Mouse (Mus musculus) adrenal gland, postnatal 36 days (tissue): ENCODE data around the gene Zxdb. TPM values are rescaled to one million over a fixed set of nuclear protein-coding genes. Genes with fewer than 3 reads are reported as not detected.
"Not testable (repeated sequence)": the region's sequence is repeated elsewhere in the genome, so short reads cannot be mapped to it uniquely, and the experiment has no call there.

Source experiments
- DNase-seq, 2 experiments: peaks; one replicate each; pipeline ENCODE4 v3.0.0; 2021; ENCODE audit warnings: mixed read lengths in 1 of 2
- long read RNA-seq, 2 experiments: library from polyadenylated mRNA; stranded (forward); transcript quantifications; one replicate each; pipeline ENCODE4 v2.0.0; 2021; ENCODE audit warnings: borderline sequencing depth in 2 of 2
- total RNA-seq, 2 experiments: library from RNA; stranded (reverse); gene quantifications; 2 replicates each; pipeline ENCODE4 v1.2.3; 2021

The Zxdb gene
- 10 to 100 TPM; 11.6 to 13.4 TPM for total RNA-seq
- long read RNA-seq, experiment 1, full-length matches to known transcripts, result 7 of 7 reads
- long read RNA-seq, experiment 1, partial matches to known transcripts, result 0 of 7 reads
- long read RNA-seq, experiment 1, other reads (novel, unspliced or antisense), result 0 of 7 reads
- long read RNA-seq, experiment 2, full-length matches to known transcripts, result 1 of 1 reads
- long read RNA-seq, experiment 2, partial matches to known transcripts, result 0 of 1 reads
- long read RNA-seq, experiment 2, other reads (novel, unspliced or antisense), result 0 of 1 reads

DNA sequence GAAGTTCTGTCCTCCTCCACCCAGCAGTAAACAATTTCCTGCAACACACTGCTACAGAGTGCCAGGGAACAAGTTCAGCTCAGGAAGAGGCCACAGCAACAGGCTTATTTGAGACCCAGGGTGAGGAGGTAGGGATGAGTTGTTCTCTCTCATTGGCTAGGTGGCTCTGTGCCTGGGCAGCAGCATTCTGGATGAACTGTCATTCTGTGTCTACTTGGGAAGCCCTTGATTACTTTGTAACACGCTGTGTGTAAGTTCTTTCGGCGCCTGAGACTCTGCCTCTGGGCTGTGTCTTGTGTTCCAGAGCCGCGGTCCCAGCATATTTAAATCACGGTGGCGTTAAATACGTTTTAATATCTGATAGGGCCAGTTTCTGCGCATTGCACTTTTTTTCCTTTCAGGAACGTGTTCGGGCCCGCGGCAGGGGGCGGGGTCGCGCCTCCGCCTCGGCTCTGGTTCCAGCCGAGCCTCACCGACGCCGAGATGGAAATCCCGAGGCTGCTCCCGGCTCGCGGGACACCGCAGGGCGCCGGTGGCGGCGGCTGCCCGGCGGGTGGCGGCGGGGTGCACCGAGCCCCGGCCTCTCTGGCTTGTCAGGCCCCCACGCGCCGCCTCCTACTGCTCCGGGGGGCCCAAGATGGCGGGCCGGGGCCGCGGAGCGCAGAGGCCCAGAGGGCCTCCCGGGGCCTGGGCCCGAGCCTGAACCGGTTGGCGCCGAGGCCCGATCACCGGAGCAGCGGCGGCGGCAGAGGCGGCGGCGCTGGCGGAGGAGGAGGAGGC, at the start of gene Zxdb:
Zxdb (plus strand) TSS at position 378 of the 780 bp plus-strand sequence.
- not testable (repeated sequence) for DNase-seq

- peak; percentile 36 to 41 for DNase-seq
These were observed 49.4 kb upstream of the Zxdb start for GRCm38 (mm10) chrX:94674977-94675376.

GRCm38 (mm10) chrX:94681581-94681980, 42.8 kb upstream of the Zxdb start:
- not testable (repeated sequence) for DNase-seq

DNA sequence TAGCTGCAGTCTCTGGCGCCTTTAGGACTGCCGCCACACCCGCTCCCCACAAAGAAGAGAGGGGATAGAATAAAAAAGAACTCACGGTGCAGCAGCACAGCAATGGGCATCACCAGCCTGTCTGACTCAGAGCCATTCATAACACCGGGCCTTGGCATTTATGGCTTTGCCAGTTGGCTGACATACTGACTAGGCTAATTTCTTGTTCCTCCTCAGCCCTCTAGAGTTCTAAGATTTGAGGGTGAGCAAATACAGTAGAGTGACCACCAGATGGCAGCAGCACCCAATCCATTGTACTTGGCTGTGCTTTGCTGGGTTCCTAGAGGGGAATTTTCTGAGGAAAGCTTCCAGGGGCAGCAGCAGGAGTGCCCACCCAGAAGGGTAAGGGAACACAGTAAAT, 34.8 kb upstream of the Zxdb start:
- peak; percentile 16 to 69 for DNase-seq

GRCm38 (mm10) chrX:94706676-94707075, 17.7 kb upstream of the Zxdb start:
- DNase-seq, result peak in 1 of 2 experiments; percentile 2

DNA sequence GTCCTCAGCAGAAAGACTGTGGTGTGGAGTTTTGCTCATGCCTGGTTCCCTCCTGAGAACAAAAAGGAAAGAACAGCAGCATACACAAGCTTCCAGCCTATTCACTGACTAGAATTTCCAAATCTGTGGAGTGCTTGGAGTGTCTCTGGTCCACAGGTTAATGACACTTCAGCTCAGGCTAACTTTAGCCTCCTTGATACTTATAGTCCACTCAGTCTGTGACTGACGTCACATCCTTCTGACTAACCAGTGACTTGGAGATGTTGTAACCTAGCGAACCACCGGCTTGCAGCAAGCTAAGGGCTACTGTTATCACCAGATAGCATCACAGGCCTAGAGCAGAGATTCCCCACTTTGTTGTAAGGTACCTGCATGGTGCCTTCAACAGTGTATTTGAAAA, 14.6 kb upstream of the Zxdb start:
- DNase-seq, result not testable (repeated sequence)

DNA sequence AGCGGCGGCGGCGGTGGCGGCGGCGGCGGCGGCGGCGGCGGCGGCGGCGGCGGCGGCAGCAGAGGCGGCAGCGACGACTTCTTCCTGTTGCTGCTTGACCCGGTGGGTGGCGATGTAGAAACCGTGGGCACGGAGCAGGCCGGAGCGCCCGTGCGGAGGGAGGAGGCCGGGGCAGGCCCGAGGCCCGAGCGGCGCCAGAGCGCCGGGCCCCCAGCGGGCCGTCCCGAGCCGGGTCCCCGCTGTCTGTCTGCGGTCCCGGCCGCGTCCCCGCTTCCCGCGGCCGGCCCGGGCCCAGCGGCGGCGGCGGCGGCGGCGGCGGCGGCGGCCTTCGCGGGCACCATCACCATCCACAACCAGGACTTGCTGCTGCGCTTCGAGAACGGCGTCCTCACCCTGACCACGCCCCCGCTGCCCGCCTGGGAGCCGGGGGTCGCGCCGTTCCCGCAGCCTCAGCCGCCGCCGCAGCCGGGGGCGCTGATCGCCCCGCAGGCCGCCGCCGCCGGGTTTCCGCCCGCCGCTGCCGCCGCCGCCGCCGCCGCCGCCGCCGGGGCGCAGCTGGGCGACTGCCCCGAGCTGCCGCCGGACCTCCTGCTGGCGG, 702 bp downstream of the Zxdb start:
- DNase-seq, result peak in 1 of 2 experiments; percentile 6

GRCm38 (mm10) chrX:94725627-94726083, 1.3 kb downstream of the Zxdb start:
- not testable (repeated sequence) for DNase-seq

GRCm38 (mm10) chrX:94731596-94731995, 7.2 kb downstream of the Zxdb start:
- DNase-seq, result no peak

- DNase-seq, result no peak
These were observed 29.4 kb downstream of the Zxdb start for GRCm38 (mm10) chrX:94753733-94754132.

DNA sequence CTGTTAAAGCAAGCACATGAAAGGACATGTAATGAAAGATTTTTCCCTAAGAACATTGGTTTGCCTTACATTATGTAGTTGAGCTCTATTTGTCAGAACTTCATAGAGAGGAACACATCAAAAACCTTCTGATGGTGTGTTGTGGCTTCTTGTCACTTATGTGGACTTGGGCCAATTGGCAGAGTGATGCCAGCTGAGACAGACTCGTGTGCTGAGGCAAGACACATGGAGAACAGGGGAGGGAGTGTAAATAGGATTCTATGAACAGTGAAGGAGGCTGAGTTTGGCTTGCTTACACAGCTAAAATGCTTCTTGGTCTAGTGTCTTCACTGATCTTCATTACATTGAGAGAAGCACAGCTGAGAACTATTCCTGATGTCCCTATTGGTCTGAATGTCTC, 35.6 kb downstream of the Zxdb start:
- no peak for DNase-seq

DNA sequence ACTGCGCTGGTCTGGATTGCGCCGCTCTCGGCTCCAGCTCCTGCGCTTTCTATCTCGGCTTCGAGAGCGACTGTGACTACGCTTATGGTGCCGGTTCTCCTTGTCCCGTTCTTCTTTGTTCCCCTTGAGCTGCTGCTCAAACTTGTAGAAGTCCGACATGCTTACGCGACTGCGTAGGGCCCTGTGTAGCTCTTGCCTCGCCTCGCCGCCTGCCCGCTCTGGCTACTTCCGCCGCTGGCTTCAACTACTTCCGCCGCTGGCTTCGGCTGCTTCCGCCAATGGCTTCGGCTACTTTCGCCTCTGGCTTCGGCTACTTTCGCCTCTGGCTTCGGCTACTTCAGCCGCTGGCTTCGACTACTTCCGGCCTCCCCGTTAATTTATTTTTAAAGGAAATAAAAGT, 49.5 kb downstream of the Zxdb start:
- no peak for DNase-seq

Other genes starting within 250 kb of the Zxdb start
- gene Maged1, start 182.4 kb upstream of the Zxdb start, total RNA-seq, result 100 to 1,000 TPM; 235 to 264 TPM
- gene Gspt2, start 88.5 kb upstream of the Zxdb start, total RNA-seq, result 10 to 100 TPM; 11.1 to 13.3 TPM